In genomic region chr10:59470451-59470850, GRCm38 (mm10) we compare ENCODE assay signal across 11 mouse cellular contexts. TPM values are rescaled to one million over a fixed set of nuclear protein-coding genes. Genes with fewer than 3 reads are reported as not detected.
A peak's percentile ranks its signal among the peaks of the same experiment; 100 is the strongest.
DNase-seq lines count a peak whose midpoint lies in the region; ATAC-seq lines count a peak whose summit lies in the region.
"Had no signal": no experiment of that assay in that cellular context is flagged by ENCODE, and none has a peak within 500 bp of the region (broad histone marks: within the 10 kb centered on the region; RNA-seq: fewer than 3 reads in every experiment).

No protein-coding gene starts in this region.

- H3K4me3 ChIP-seq in heart, embryonic 15.5 days: no peak overlapping the region
- H3K4me3 ChIP-seq: kidney, embryonic 15.5 days; liver, embryonic 12.5 days had no signal

- H3K4me1 ChIP-seq in heart, embryonic 15.5 days (replicated peaks): peaks cover 22% of the 10 kb centered on the region
- H3K4me1 ChIP-seq: liver, embryonic 12.5 days had no signal

- no peak overlapping the region for H3K4me2 ChIP-seq in heart, embryonic 15.5 days
- H3K4me2 ChIP-seq: kidney, embryonic 15.5 days; liver, embryonic 12.5 days had no signal

- peak; percentile 62 for ATAC-seq in frontal cortex, adult (ENCODE audit: low TSS enrichment)
- no peak for ATAC-seq in heart, embryonic 15.5 days (replicated peaks; ENCODE audit: insufficient number of reproducible peaks, insufficient read depth, low FRiP score, low read depth)
- ATAC-seq: liver, embryonic 12.5 days had no signal

- 52% methylated on average over 5 of the region's 5 CpGs for WGBS in heart, embryonic 15.5 days

- H3K27me3 ChIP-seq in heart, embryonic 15.5 days: no peaks in the 10 kb centered on the region
- H3K27me3 ChIP-seq: kidney, embryonic 15.5 days; liver, embryonic 12.5 days had no signal

- H3K36me3 ChIP-seq in heart, embryonic 15.5 days: no peaks in the 10 kb centered on the region

- H3K27ac ChIP-seq in heart, embryonic 15.5 days: peak overlapping the region; percentile 64
- H3K27ac ChIP-seq: kidney, embryonic 15.5 days; liver, embryonic 12.5 days had no signal

- no peaks in the 10 kb centered on the region for H3K9me3 ChIP-seq in heart, embryonic 15.5 days (replicated peaks)
- H3K9me3 ChIP-seq: kidney, embryonic 15.5 days; liver, embryonic 12.5 days had no signal

- H3K9ac ChIP-seq in heart, embryonic 15.5 days: no peak overlapping the region
- H3K9ac ChIP-seq: kidney, embryonic 15.5 days; liver, embryonic 12.5 days had no signal

- DNase-seq in frontal cortex, adult 2 months (ENCODE audit: extremely low spot score in 1 of 2, low spot score in 1 of 2): no peak
- peak; percentile 21 for DNase-seq in NIH3T3 (ENCODE audit: low read depth)
- peak; percentile 75 to 79 for DNase-seq in cerebellum, postnatal 36 days
- DNase-seq in thymus, postnatal 0 days (ENCODE audit: low spot score): no peak
- DNase-seq in lung, postnatal 25 days (ENCODE audit: low spot score): no peak
- no peak for DNase-seq in kidney, postnatal 14 days
- DNase-seq: spleen, adult 18-20 months had no signal

RNA-seq across cellular contexts. Expression of gene Oit3, which starts 28.9 kb away (rescaled TPM):
- polyA plus RNA-seq in frontal cortex, adult 2 months (2012; rRNA removed): 0.26 and 0.40 TPM in 2 replicates
- 4.1 and 4.6 TPM in 2 replicates for polyA plus RNA-seq in heart, embryonic 15.5 days (2015; fragmentation: Nextera tagmentation; extraction: Ambion mirVana)
- 0.45 and 0.46 TPM in 2 replicates for polyA plus RNA-seq in thymus, postnatal 0 days (2015; fragmentation: Nextera tagmentation; extraction: Ambion mirVana)

Comparison
In these comparisons a context has a peak if more than half of its experiments do, and no peak if none do; other contexts are left out.
1. DNase-seq: peak in NIH3T3 (single experiment) and cerebellum, postnatal 36 days (2 of 2); none in frontal cortex, adult 2 months (0 of 2), thymus, postnatal 0 days (single experiment), lung, postnatal 25 days (single experiment) and kidney, postnatal 14 days (single experiment).